Mouse (Mus musculus): ENCODE measurements around the gene Tmem179b.

DNA sequence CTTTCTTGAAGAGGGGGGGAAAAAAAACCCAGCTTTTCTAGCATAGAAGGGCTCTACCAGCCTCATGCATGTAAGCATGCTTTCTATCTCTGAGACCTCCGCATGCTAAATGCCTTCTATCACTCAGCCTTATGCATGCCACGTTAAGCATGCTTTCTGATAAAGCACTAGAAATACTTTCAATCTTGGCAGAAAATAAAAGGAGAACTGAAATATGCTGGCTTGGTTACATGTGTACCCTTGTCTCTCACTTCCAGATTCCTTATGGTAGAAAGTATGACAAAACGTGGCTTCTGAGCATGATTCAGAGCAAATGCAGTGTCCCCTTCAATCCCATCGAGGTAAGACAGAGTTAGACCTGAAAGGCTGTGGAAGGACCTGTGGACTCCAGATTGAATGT is 11.0 kb downstream of the Tmem179b start:
- TF ChIP-seq POLR2A (IDR thresholded peaks at IDR 0.05; ENCODE audit: control insufficient read depth, extremely low read depth, insufficient read depth, low read length, poor library complexity) (no peak), CTCF (IDR thresholded peaks at IDR 0.05; ENCODE audit: borderline replicate concordance, control insufficient read depth, extremely low read depth, insufficient read depth, low read length, poor library complexity) (no peak)

Measured in thymus, adult 2 months (tissue).